Mouse (Mus musculus): ENCODE data around the gene Cubn. TPM values are rescaled to one million over a fixed set of nuclear protein-coding genes. Genes with fewer than 3 reads are reported as not detected.

Gene Cubn
- polyA plus RNA-seq, 1 experiment from 2014 or later = not detected

- Histone ChIP-seq H3K4me3 (ENCODE audit: inconsistent target) (no peak overlapping the region), H3K36me3 (ENCODE audit: inconsistent target) (no peaks in the 10 kb centered on the region), H3K79me2 (ENCODE audit: inconsistent target) (no peaks in the 10 kb centered on the region), H3K27ac (no peak overlapping the region)
- WGBS (ENCODE audit: missing documents) = 96% methylated on average over 2 of the region's 2 CpGs
Measured at GRCm38 (mm10) chr2:13502717-13503116, 11.1 kb upstream of the Cubn start.

DNA sequence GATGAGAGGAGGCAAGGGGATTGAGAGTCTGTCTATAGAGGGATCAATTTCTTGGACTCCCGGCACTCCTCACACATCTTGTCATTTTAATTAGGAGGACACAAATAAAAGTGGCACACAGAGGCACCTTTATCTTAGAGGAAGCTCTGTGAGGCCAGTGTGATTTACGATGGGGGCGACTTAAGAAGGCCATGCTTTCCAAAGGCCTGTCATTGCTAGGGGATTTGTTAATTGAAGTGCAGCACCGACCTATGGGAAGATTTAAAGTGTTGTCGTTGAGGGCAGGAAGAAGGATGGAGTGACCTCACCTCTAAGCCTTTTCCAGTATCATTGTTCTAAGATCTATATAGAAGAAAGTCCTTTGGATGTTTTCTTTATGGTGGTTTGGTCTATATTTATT is 9.9 kb upstream of the Cubn start:
- H3K4me3 ChIP-seq (ENCODE audit: inconsistent target) = no peak overlapping the region
- no peak overlapping the region for H3K27ac ChIP-seq
- H3K36me3 ChIP-seq (ENCODE audit: inconsistent target) = no peaks in the 10 kb centered on the region
- no peaks in the 10 kb centered on the region for H3K79me2 ChIP-seq (ENCODE audit: inconsistent target)
- 71% methylated on average over 5 of the region's 5 CpGs for WGBS (ENCODE audit: missing documents)

GRCm38 (mm10) chr2:13500298-13500999 is 8.8 kb upstream of the Cubn start:
- Histone ChIP-seq H3K36me3 (ENCODE audit: inconsistent target) (no peaks in the 10 kb centered on the region), H3K27ac (no peak overlapping the region), H3K79me2 (ENCODE audit: inconsistent target) (no peaks in the 10 kb centered on the region), H3K4me3 (ENCODE audit: inconsistent target) (no peak overlapping the region)
- WGBS (ENCODE audit: missing documents) = 76% methylated on average over 5 of the region's 5 CpGs

GRCm38 (mm10) chr2:13499196-13499595 is 7.6 kb upstream of the Cubn start:
- 95% methylated on average over 5 of the region's 7 CpGs for WGBS (ENCODE audit: missing documents)
- Histone ChIP-seq H3K36me3 (ENCODE audit: inconsistent target) (no peaks in the 10 kb centered on the region), H3K27ac (no peak overlapping the region), H3K79me2 (ENCODE audit: inconsistent target) (no peaks in the 10 kb centered on the region), H3K4me3 (ENCODE audit: inconsistent target) (no peak overlapping the region)

GRCm38 (mm10) chr2:13496087-13496486 is 4.5 kb upstream of the Cubn start:
- WGBS (ENCODE audit: missing documents) = 21% methylated on average over 2 of the region's 2 CpGs
- Histone ChIP-seq H3K79me2 (ENCODE audit: inconsistent target) (no peaks in the 10 kb centered on the region), H3K4me3 (ENCODE audit: inconsistent target) (no peak overlapping the region), H3K36me3 (ENCODE audit: inconsistent target) (no peaks in the 10 kb centered on the region), H3K27ac (no peak overlapping the region)

- no peak overlapping the region for H3K27ac ChIP-seq
- H3K36me3 ChIP-seq (ENCODE audit: inconsistent target) = no peaks in the 10 kb centered on the region
- no peaks in the 10 kb centered on the region for H3K79me2 ChIP-seq (ENCODE audit: inconsistent target)
- 91% methylated on average over 4 of the region's 4 CpGs for WGBS (ENCODE audit: missing documents)
- H3K4me3 ChIP-seq (ENCODE audit: inconsistent target) = no peak overlapping the region
Measured at GRCm38 (mm10) chr2:13492927-13493326, 1.3 kb upstream of the Cubn start.

- H3K4me3 ChIP-seq (ENCODE audit: inconsistent target) = no peak overlapping the region
- 55% methylated on average over 2 of the region's 2 CpGs for WGBS (ENCODE audit: missing documents)
- no peaks in the 10 kb centered on the region for H3K36me3 ChIP-seq (ENCODE audit: inconsistent target)
- H3K79me2 ChIP-seq (ENCODE audit: inconsistent target) = no peaks in the 10 kb centered on the region
- H3K27ac ChIP-seq = no peak overlapping the region
Measured at GRCm38 (mm10) chr2:13490480-13490879, 1.1 kb downstream of the Cubn start.

DNA sequence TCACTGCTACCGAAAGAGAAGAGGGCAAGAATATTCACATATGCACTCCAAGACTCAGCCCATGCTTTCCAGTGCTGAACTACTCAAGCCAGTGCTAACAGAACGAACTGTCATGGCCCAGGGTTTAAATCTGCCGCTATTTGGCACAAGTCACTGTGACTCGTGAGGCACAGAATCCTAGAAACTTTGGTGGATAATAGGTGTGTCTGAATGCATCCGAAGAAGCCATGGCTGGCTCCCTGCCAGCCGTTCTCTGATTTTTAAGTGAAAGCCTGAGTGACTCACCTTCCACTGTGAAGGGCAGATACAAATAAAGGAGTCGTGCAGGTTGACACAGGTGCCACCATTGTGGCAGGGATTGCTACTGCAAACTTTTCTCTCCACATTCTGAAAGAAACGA is 5.1 kb downstream of the Cubn start:
- Histone ChIP-seq H3K27ac (no peak overlapping the region), H3K4me3 (ENCODE audit: inconsistent target) (no peak overlapping the region), H3K79me2 (ENCODE audit: inconsistent target) (no peaks in the 10 kb centered on the region), H3K36me3 (ENCODE audit: inconsistent target) (no peaks in the 10 kb centered on the region)
- WGBS (ENCODE audit: missing documents) = 95% methylated on average over 8 of the region's 8 CpGs

DNA sequence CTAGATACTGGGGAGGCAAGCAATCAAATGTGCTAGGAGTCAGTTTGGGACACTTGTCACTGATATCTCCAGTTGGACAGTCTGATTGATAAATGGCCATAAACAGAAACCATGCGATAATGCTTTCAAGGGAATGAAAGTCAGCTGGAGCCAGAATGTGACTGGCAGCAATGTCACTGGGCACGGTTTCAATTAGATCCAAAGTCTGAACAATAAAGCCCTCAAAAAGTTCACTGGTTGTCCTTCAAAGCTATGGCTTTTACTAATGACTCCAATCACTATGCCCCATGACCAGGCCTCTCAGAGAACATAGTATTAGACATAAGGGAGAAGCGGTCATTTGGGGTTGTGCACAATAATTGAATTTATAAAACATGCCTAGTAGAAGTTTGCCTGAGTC is 7.0 kb downstream of the Cubn start:
- 100% methylated on average over 3 of the region's 3 CpGs for WGBS (ENCODE audit: missing documents)

DNA sequence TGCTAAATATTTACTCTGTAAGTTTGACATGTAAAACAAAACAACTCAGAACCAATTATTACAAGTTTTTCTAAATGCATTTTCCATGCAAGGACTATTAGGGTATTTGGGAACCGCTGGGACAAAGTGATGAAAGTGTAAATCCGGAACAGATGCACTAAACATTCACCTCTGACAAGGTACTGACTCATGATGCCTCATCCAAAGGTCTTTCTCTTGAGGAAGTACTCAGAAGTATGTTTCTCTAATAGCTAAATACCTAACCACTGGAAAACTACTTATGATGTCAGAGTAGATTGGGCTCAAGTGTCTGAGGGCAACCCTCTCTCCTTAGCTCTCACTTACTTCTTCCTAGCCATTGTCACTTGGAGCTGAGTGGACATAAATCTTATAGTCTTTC is 10.9 kb downstream of the Cubn start:
- Histone ChIP-seq H3K79me2 (ENCODE audit: inconsistent target) (no peaks in the 10 kb centered on the region), H3K36me3 (ENCODE audit: inconsistent target) (no peaks in the 10 kb centered on the region), H3K4me3 (ENCODE audit: inconsistent target) (no peak overlapping the region), H3K27ac (no peak overlapping the region)
- WGBS (ENCODE audit: missing documents) = 91% methylated on average over 2 of the region's 2 CpGs

More for the DNA sequence above, 7.0 kb downstream of the Cubn start:
- H3K79me2 ChIP-seq (ENCODE audit: inconsistent target) = no peaks in the 10 kb centered on the region
- H3K4me3 ChIP-seq (ENCODE audit: inconsistent target) = no peak overlapping the region
- H3K27ac ChIP-seq = no peak overlapping the region
- no peaks in the 10 kb centered on the region for H3K36me3 ChIP-seq (ENCODE audit: inconsistent target)

DNA sequence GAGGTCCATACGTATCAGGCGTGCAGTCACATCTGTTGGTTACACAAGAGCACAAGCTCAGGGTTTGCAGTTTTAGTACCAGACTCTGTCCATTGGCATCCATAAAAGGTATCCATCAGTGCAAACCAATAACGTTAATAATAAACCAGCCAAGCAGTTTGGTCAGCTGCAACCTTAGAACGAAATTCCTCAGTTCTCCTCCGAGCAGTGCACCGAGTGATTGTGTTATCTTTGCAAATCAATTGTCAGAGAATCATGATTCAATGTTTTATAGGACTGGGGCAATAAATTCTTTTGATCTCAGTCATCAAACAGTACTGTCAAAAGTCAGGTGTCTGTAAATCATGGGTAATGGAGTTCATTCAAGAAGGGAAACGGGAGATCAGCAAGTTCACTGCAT is 12.4 kb downstream of the Cubn start:
- Histone ChIP-seq H3K27ac (no peak overlapping the region), H3K4me3 (ENCODE audit: inconsistent target) (no peak overlapping the region), H3K79me2 (ENCODE audit: inconsistent target) (no peaks in the 10 kb centered on the region), H3K36me3 (ENCODE audit: inconsistent target) (no peaks in the 10 kb centered on the region)
- 93% methylated on average over 7 of the region's 7 CpGs for WGBS (ENCODE audit: missing documents)

GRCm38 (mm10) chr2:13470108-13470507 is 21.5 kb downstream of the Cubn start:
- Histone ChIP-seq H3K36me3 (ENCODE audit: inconsistent target) (no peaks in the 10 kb centered on the region), H3K27ac (no peak overlapping the region), H3K4me3 (ENCODE audit: inconsistent target) (no peak overlapping the region), H3K79me2 (ENCODE audit: inconsistent target) (no peaks in the 10 kb centered on the region)
- WGBS (ENCODE audit: missing documents) = 97% methylated on average over 3 of the region's 3 CpGs

GRCm38 (mm10) chr2:13469641-13470040 is 22.0 kb downstream of the Cubn start:
- Histone ChIP-seq H3K79me2 (ENCODE audit: inconsistent target) (no peaks in the 10 kb centered on the region), H3K27ac (no peak overlapping the region), H3K4me3 (ENCODE audit: inconsistent target) (no peak overlapping the region), H3K36me3 (ENCODE audit: inconsistent target) (no peaks in the 10 kb centered on the region)
- WGBS (ENCODE audit: missing documents) = 94% methylated on average over 4 of the region's 4 CpGs

DNA sequence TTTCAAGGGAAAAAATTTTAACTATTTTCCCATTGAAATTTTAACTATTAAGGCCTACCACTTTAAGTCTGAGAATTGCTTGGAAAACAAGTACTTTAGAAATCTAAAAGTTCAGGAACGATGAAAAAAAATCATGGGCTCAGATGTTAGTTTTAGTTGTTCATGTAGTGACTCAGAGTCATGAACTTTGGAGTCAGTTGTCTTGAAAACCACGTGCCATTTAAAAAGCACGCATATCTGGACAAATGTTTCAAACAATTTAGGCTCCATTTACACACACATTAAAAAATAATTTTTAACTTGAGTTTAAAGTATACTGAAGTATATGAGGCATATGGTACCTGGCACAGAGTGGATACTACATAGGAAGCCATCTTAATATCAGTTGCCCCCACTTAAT is 24.9 kb downstream of the Cubn start:
- no peak overlapping the region for H3K4me3 ChIP-seq (ENCODE audit: inconsistent target)
- H3K79me2 ChIP-seq (ENCODE audit: inconsistent target) = no peaks in the 10 kb centered on the region
- H3K36me3 ChIP-seq (ENCODE audit: inconsistent target) = no peaks in the 10 kb centered on the region
- H3K27ac ChIP-seq = no peak overlapping the region
- 89% methylated on average over 3 of the region's 3 CpGs for WGBS (ENCODE audit: missing documents)

- no peak overlapping the region for H3K4me3 ChIP-seq (ENCODE audit: inconsistent target)
- no peaks in the 10 kb centered on the region for H3K79me2 ChIP-seq (ENCODE audit: inconsistent target)
- no peak overlapping the region for H3K27ac ChIP-seq
- no peaks in the 10 kb centered on the region for H3K36me3 ChIP-seq (ENCODE audit: inconsistent target)
- WGBS (ENCODE audit: missing documents) = 93% methylated on average over 2 of the region's 2 CpGs
Measured at GRCm38 (mm10) chr2:13458088-13458487, 33.5 kb downstream of the Cubn start.

DNA sequence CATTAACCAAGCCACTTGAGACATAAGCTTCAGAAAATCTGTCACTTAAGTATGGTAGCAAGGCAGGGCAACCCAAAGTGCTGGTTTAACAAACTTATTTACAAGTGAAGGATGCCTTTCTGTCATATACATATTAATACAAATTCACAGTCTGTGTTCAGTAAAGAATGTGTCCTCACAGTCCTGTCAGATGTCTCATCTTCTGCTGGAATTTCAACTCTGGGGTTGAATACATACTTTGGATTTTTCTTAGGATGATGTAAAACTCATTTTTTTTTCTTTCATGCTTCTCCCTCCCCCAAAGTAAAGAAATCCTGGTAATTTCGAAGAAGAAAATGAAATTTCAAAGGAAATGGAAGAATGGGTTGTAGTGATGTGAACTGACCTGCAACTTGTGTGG is 34.8 kb downstream of the Cubn start:
- H3K79me2 ChIP-seq (ENCODE audit: inconsistent target) = no peaks in the 10 kb centered on the region
- H3K36me3 ChIP-seq (ENCODE audit: inconsistent target) = no peaks in the 10 kb centered on the region
- H3K27ac ChIP-seq = no peak overlapping the region
- 90% methylated on average over 1 of the region's 1 CpGs for WGBS (ENCODE audit: missing documents)
- H3K4me3 ChIP-seq (ENCODE audit: inconsistent target) = no peak overlapping the region
